Comparison of ENCODE assay signal across 8 mouse cellular contexts in the genomic region with DNA sequence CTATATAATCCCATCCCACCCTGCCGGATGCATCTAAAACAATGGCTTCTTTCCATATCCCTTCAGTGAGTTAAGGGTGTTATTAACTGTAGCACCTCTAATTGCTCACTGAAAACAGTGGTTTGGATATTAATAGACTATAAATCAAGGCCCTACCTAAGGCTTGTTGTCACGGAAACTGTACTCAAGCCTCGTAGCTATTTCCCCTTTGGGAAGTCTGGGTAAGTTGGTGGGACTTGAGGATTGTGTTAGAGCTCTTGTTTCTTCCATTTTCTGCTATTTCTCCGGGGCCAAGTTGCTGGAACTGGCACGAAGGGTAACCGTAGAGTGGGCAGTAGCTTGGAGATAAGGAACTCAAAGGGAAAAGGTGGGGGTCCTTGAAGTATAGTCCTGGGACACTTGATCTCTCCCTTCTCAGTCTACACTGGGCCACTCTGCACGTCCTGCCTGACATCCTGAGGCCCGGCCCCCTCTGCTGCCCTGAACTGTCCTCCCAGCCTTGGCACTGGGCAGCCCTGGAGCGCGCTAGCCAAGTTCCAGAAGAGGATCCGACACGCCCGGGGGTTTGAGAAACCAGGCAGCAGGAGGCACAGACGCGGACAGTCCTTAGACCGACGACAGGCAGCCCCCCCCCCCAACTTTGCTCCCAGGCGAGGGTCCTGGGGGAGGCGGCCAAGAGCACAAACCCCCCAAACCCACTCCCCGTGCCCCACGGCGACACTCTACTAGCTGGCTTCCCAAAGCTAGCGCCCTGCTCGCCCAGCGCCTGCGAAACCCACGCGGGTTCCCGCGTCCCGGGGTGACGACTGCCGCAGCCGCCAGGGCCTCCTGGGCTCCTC. TPM values are rescaled to one million over a fixed set of nuclear protein-coding genes. Genes with fewer than 3 reads are reported as not detected.
DNase-seq lines count a peak whose midpoint lies in the region; ATAC-seq and TF ChIP-seq lines count a peak whose summit lies in the region.

No protein-coding gene starts in this region.

- peak overlapping the region; percentile 95 for H3K27ac ChIP-seq in gastrocnemius, adult 2 months
- H3K27ac ChIP-seq in hindbrain, embryonic 14.5 days, result no peak overlapping the region
- no peak overlapping the region for H3K27ac ChIP-seq in limb, embryonic 13.5 days
- H3K27ac ChIP-seq in midbrain, embryonic 12.5 days (replicated peaks), result no peak overlapping the region
- no peak overlapping the region for H3K27ac ChIP-seq in stomach, postnatal 0 days (replicated peaks)

- H3K36me3 ChIP-seq in hindbrain, embryonic 14.5 days (replicated peaks; ENCODE audit: control insufficient read depth, insufficient read depth), result no peaks in the 10 kb centered on the region
- no peaks in the 10 kb centered on the region for H3K36me3 ChIP-seq in limb, embryonic 13.5 days
- no peaks in the 10 kb centered on the region for H3K36me3 ChIP-seq in midbrain, embryonic 12.5 days
- H3K36me3 ChIP-seq in stomach, postnatal 0 days (ENCODE audit: control insufficient read depth, insufficient read depth, low read length), result no peaks in the 10 kb centered on the region

- intact Hi-C loops in left cerebral cortex, postnatal 14 days (cut with DNase I), result no loop called here
- intact Hi-C loops in gastrocnemius, adult 2 months (cut with DNase I), result no loop called here

- H3K27me3 ChIP-seq in hindbrain, embryonic 14.5 days (ENCODE audit: control insufficient read depth, insufficient read depth, low read length), result peaks cover 42% of the 10 kb centered on the region
- peaks cover 69% of the 10 kb centered on the region for H3K27me3 ChIP-seq in limb, embryonic 13.5 days
- H3K27me3 ChIP-seq in midbrain, embryonic 12.5 days, result peaks cover 64% of the 10 kb centered on the region
- H3K27me3 ChIP-seq in stomach, postnatal 0 days (ENCODE audit: control insufficient read depth, insufficient read depth, low read length), result peaks cover 2% of the 10 kb centered on the region; the same call in 1 of the 2 replicates

- 5% methylated on average over 33 of the region's 34 CpGs for WGBS in hindbrain, embryonic 14.5 days
- WGBS in limb, embryonic 13.5 days, result 4% methylated on average over 34 of the region's 34 CpGs
- WGBS in midbrain, embryonic 12.5 days, result 6% methylated on average over 31 of the region's 34 CpGs
- 15% methylated on average over 33 of the region's 34 CpGs for WGBS in stomach, postnatal 0 days

- ATAC-seq in hindbrain, embryonic 14.5 days (ENCODE audit: low FRiP score), result peak; percentile 61
- peak; percentile 48 for ATAC-seq in limb, embryonic 13.5 days (ENCODE audit: low FRiP score, low read depth)
- ATAC-seq in midbrain, embryonic 12.5 days (ENCODE audit: low FRiP score, low read depth), result peak; percentile 59; the same call in 1 of the 2 replicates
- peak; percentile 48 for ATAC-seq in stomach, postnatal 0 days (ENCODE audit: low FRiP score, low TSS enrichment)

- no peaks in the 10 kb centered on the region for H3K9me3 ChIP-seq in hindbrain, embryonic 14.5 days (ENCODE audit: control insufficient read depth, low read length)
- H3K9me3 ChIP-seq in limb, embryonic 13.5 days, result no peaks in the 10 kb centered on the region
- no peaks in the 10 kb centered on the region for H3K9me3 ChIP-seq in midbrain, embryonic 12.5 days
- H3K9me3 ChIP-seq in stomach, postnatal 0 days (ENCODE audit: control insufficient read depth, low read length), result no peaks in the 10 kb centered on the region

- peak overlapping the region; percentile 99 for H3K4me2 ChIP-seq in hindbrain, embryonic 14.5 days (replicated peaks)
- H3K4me2 ChIP-seq in limb, embryonic 13.5 days (replicated peaks), result peak overlapping the region; percentile 100
- peak overlapping the region; percentile 100 for H3K4me2 ChIP-seq in midbrain, embryonic 12.5 days (replicated peaks)
- H3K4me2 ChIP-seq in stomach, postnatal 0 days (replicated peaks; ENCODE audit: low read depth), result peak overlapping the region; percentile 100

- peak overlapping the region; percentile 64 for H3K9ac ChIP-seq in hindbrain, embryonic 14.5 days
- peak overlapping the region; percentile 62 for H3K9ac ChIP-seq in limb, embryonic 13.5 days
- peak overlapping the region; percentile 59 for H3K9ac ChIP-seq in midbrain, embryonic 12.5 days (replicated peaks)
- H3K9ac ChIP-seq in stomach, postnatal 0 days (ENCODE audit: low read length), result peak overlapping the region; percentile 59

- H3K4me1 ChIP-seq in hindbrain, embryonic 14.5 days (replicated peaks; ENCODE audit: control insufficient read depth, insufficient read depth, low read length), result 0 out of 2 replicates have a peak, but pooled peaks cover 8% of the 10 kb centered on the region
- peaks cover 29% of the 10 kb centered on the region for H3K4me1 ChIP-seq in limb, embryonic 13.5 days
- H3K4me1 ChIP-seq in midbrain, embryonic 12.5 days, result peaks cover 15% of the 10 kb centered on the region
- H3K4me1 ChIP-seq in stomach, postnatal 0 days (replicated peaks; ENCODE audit: control insufficient read depth, insufficient read depth), result no peaks in the 10 kb centered on the region; the same call in 1 of the 2 replicates

- peak overlapping the region; percentile 87 for H3K4me3 ChIP-seq in gastrocnemius, adult 2 months
- H3K4me3 ChIP-seq in hindbrain, embryonic 14.5 days (replicated peaks; ENCODE audit: low read length), result peak overlapping the region; percentile 62
- peak overlapping the region; percentile 60 for H3K4me3 ChIP-seq in limb, embryonic 13.5 days
- peak overlapping the region; percentile 71 for H3K4me3 ChIP-seq in midbrain, embryonic 12.5 days
- peak overlapping the region; percentile 67 for H3K4me3 ChIP-seq in stomach, postnatal 0 days (ENCODE audit: low read depth, low read length)

- peak; percentile 14; the same call in 1 of the 2 replicates for TF ChIP-seq CTCF in gastrocnemius, adult 2 months (IDR thresholded peaks at IDR 0.05)
- no peak for TF ChIP-seq CTCF in stomach, postnatal 0 days (IDR thresholded peaks at IDR 0.05; ENCODE audit: low read depth)

- TF ChIP-seq EP300 in stomach, postnatal 0 days (optimal IDR thresholded peaks at IDR 0.05), result no peak

- peak; percentile 9 to 25 for DNase-seq in left cerebral cortex, postnatal 14 days (ENCODE audit: low spot score in 2 of 2)
- DNase-seq in left cerebral cortex, adult 11 months (ENCODE audit: low spot score), result no peak
- DNase-seq in cerebellum, postnatal 10 days, result peak; percentile 84 to 87
- peak; percentile 93 for DNase-seq in gastrocnemius, adult 2 months
- DNase-seq in hindbrain, embryonic 14.5 days (ENCODE audit: low spot score), result peak; percentile 52
- DNase-seq in stomach, postnatal 0 days (ENCODE audit: low spot score), result peak; percentile 34

RNA-seq across cellular contexts. Expression of a gene that starts 1.2 kb away (rescaled TPM):
- total RNA-seq in left cerebral cortex, postnatal 14 days (2021), result 10 to 100 TPM; 58.2 to 60.5 TPM
- 100 to 1,000 TPM; 141 to 172 TPM for total RNA-seq in gastrocnemius, adult 2 months (2021)
- 11.3 and 11.5 TPM in 2 replicates for polyA plus RNA-seq in hindbrain, embryonic 14.5 days (2014; fragmentation: Nextera tagmentation; extraction: Ambion mirVana)
- 0.61 and 0.80 TPM in 2 replicates for polyA plus RNA-seq in limb, embryonic 13.5 days (2015; fragmentation: Nextera tagmentation; extraction: Ambion mirVana)
- polyA plus RNA-seq in midbrain, embryonic 12.5 days (2016; fragmentation: Nextera tagmentation; extraction: Ambion mirVana), result 2.4 and 2.6 TPM in 2 replicates
- polyA plus RNA-seq in stomach, postnatal 0 days (2015; fragmentation: Nextera tagmentation; extraction: Ambion mirVana), result 0.29 and 0.30 TPM in 2 replicates

RNA-seq across cellular contexts. Expression of a gene that starts 56.2 kb away (rescaled TPM):
- 10 to 100 TPM; 40.5 to 41.9 TPM for total RNA-seq in left cerebral cortex, postnatal 14 days (2021)
- total RNA-seq in gastrocnemius, adult 2 months (2021), result 10 to 100 TPM; 53.8 to 69.8 TPM
- polyA plus RNA-seq in hindbrain, embryonic 14.5 days (2014; fragmentation: Nextera tagmentation; extraction: Ambion mirVana), result 123 and 161 TPM in 2 replicates
- polyA plus RNA-seq in limb, embryonic 13.5 days (2015; fragmentation: Nextera tagmentation; extraction: Ambion mirVana), result 104 and 107 TPM in 2 replicates
- polyA plus RNA-seq in midbrain, embryonic 12.5 days (2016; fragmentation: Nextera tagmentation; extraction: Ambion mirVana), result 81.4 and 89.3 TPM in 2 replicates
- 161 and 163 TPM in 2 replicates for polyA plus RNA-seq in stomach, postnatal 0 days (2015; fragmentation: Nextera tagmentation; extraction: Ambion mirVana)

RNA-seq across cellular contexts. Expression of a gene that starts 56.2 kb away (rescaled TPM):
- 10 to 100 TPM; 26.2 to 28.1 TPM for total RNA-seq in left cerebral cortex, postnatal 14 days (2021)
- total RNA-seq in gastrocnemius, adult 2 months (2021), result 10 to 100 TPM; 11.2 to 13.3 TPM
- 40.4 and 43.9 TPM in 2 replicates for polyA plus RNA-seq in hindbrain, embryonic 14.5 days (2014; fragmentation: Nextera tagmentation; extraction: Ambion mirVana)
- 42.6 and 44.1 TPM in 2 replicates for polyA plus RNA-seq in limb, embryonic 13.5 days (2015; fragmentation: Nextera tagmentation; extraction: Ambion mirVana)
- 34.7 and 36.9 TPM in 2 replicates for polyA plus RNA-seq in midbrain, embryonic 12.5 days (2016; fragmentation: Nextera tagmentation; extraction: Ambion mirVana)
- 22.4 and 23.8 TPM in 2 replicates for polyA plus RNA-seq in stomach, postnatal 0 days (2015; fragmentation: Nextera tagmentation; extraction: Ambion mirVana)
